In the genomic region with DNA sequence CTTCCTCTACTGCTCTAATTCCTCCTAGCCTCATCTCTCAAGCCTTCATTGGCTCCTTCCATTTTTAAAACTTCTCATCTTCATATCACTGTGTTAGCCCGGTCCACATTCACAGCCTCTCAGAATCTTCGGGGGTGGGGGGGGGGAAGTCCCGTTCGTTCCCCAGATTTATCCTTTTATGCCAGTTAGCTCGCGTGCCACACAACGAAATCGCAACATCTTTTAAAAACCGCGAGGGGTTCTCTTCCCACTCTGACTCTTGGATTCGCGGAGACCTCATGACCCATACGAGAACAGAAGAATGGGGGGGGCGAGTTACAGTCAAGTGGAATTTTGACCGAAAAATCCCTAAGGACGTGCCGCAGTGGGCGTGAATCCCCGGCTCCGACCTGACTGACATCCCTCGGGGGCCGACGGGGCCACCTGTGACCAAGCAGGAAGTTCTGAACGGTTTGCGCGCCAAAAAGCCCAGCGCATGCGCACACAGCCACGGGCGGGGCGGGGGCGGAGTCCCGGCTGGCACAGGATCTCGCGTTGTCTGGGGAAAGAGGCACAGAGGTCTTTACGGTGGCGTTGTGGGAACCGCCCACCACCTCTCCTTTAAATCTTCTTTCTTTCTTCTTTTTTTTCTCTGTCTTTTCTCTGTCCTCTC, we compare ENCODE assay signal across 8 mouse cellular contexts. TPM values are rescaled to one million over a fixed set of nuclear protein-coding genes. Genes with fewer than 3 reads are reported as not detected.
DNase-seq lines count a peak whose midpoint lies in the region; ATAC-seq and TF ChIP-seq lines count a peak whose summit lies in the region.

No protein-coding gene starts in this region.

- ATAC-seq in Patski: peak; percentile 77
- peak; percentile 92 for ATAC-seq in hindbrain, embryonic 12.5 days (ENCODE audit: low FRiP score)

- TF ChIP-seq CTCF in Patski (IDR thresholded peaks at IDR 0.05): no peak

- H3K4me2 ChIP-seq in hindbrain, embryonic 12.5 days (replicated peaks): peak overlapping the region; percentile 75

- CTCF ChIA-PET in Patski (lab: Charles Lee): interaction anchor here (1.7 to 2.3 kb wide), 2 partner anchors 10 to 21 kb away, joined by 4 to 8 read pairs; no protein-coding TSS in a partner anchor

- H3K27me3 ChIP-seq in Patski: no peaks in the 10 kb centered on the region
- H3K27me3 ChIP-seq in hindbrain, embryonic 12.5 days: no peaks in the 10 kb centered on the region

- H3K4me3 ChIP-seq in hindbrain, embryonic 12.5 days: peak overlapping the region; percentile 57

- no peaks in the 10 kb centered on the region for H3K9me3 ChIP-seq in hindbrain, embryonic 12.5 days (replicated peaks)

- in situ Hi-C loops in Patski (cut with MboI; ENCODE audit: low pct_unique_long_range_greater_than_20kb): no loop called here

- H3K27ac ChIP-seq in hindbrain, embryonic 12.5 days: peak overlapping the region; percentile 100

- H3K9ac ChIP-seq in hindbrain, embryonic 12.5 days: peak overlapping the region; percentile 85

- POLR2A ChIA-PET in Patski (lab: Charles Lee): interaction anchor here (1.2 to 2.5 kb wide), 2 partner anchors 26 to 31 kb away, joined by 3 to 8 read pairs; no protein-coding TSS in a partner anchor

- H3K36me3 ChIP-seq in hindbrain, embryonic 12.5 days: no peaks in the 10 kb centered on the region

- under 1% methylated on average over 38 of the region's 38 CpGs for WGBS in hindbrain, embryonic 12.5 days

- DNase-seq in Patski (ENCODE audit: low read depth, low spot score): no peak
- DNase-seq in cerebellum, postnatal 10 days: peak; percentile 98
- peak; percentile 92 to 94 for DNase-seq in frontal cortex, postnatal 10 days (ENCODE audit: low spot score in 2 of 2)
- peak; percentile 96 to 98 for DNase-seq in layer of hippocampus, postnatal 14 days (ENCODE audit: low spot score in 2 of 2)
- DNase-seq in lung, postnatal 10 days: peak; percentile 97
- DNase-seq in ovary, postnatal 14 days (ENCODE audit: low spot score): peak; percentile 98
- peak; percentile 97 to 99 for DNase-seq in thymus, postnatal 10 days (ENCODE audit: low spot score in 2 of 2)

- peaks cover 8% of the 10 kb centered on the region; the same call in 1 of the 2 replicates for H3K4me1 ChIP-seq in hindbrain, embryonic 12.5 days

RNA-seq across cellular contexts. Expression of a gene that starts 0.8 kb away (rescaled TPM):
- 4.2 TPM for polyA plus RNA-seq in Patski (2021)
- polyA plus RNA-seq in hindbrain, embryonic 12.5 days (2016; fragmentation: Nextera tagmentation; extraction: Ambion mirVana): 31.3 and 31.8 TPM in 2 replicates
- total RNA-seq in layer of hippocampus, postnatal 14 days (2021): 10 to 100 TPM; 24.1 to 24.7 TPM

RNA-seq across cellular contexts. Expression of a gene that starts 22.6 kb away (rescaled TPM):
- 76.0 TPM for polyA plus RNA-seq in Patski (2021)
- 24.9 and 25.7 TPM in 2 replicates for polyA plus RNA-seq in hindbrain, embryonic 12.5 days (2016; fragmentation: Nextera tagmentation; extraction: Ambion mirVana)
- total RNA-seq in layer of hippocampus, postnatal 14 days (2021): 10 to 100 TPM; 55.5 to 57.1 TPM
